Mouse (Mus musculus) CD4-positive, CD25-positive, alpha-beta regulatory T cell, adult 2 months (primary cell): ENCODE data around the gene Tmem270.
A peak's percentile ranks its signal among the peaks of the same experiment; 100 is the strongest.
"Not testable (repeated sequence)": the region's sequence is repeated elsewhere in the genome, so short reads cannot be mapped to it uniquely, and the experiment has no call there.

Experiments
- DNase-seq: peaks from one replicate; pipeline ENCODE4 v3.0.0-alpha.2; 2012; ENCODE audit warnings: low read depth, low spot score

Gene Tmem270

DNA sequence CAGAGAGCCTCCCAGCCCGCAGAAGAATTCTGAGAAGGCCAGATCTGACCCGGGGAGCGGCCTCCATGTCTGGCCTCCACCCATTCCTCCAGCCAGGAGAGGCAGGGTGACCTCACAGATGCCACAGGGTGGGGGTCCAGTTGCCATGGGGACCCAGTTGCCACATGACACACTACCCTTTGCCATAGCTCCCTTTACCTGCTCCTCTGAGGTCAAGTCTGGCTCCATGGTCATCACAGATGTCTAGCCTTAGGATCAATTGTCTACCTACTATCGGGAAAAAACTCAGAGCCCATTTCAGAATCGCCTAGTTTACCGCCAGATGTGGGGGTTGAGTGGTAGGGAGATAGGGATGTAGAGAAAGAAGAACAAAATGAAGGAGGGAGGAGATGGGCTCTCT lies at the start of gene Tmem270:
Tmem270 (minus strand) TSS at position 101 of the 400 bp plus-strand sequence.
- DNase-seq = no peak

DNA sequence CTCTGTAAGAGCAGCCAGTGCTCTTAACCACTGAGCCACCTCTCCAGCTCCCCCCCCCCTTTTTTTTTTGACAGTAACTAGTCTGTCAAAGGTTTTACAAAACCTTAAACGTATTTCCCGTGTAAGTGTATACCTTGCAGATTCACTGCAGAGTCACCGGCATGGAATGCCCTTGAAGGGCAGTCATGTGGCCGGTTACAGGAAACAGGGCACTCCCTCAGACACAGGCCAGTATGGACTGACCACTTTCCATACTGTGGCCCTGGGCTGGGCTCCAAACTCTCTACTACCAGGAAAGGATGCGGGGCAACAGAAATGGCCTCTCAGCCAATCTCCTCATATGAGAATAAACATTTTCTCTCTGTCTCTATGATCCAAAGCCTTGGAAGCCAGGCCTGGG lies 49.0 kb upstream of the Tmem270 start:
- no peak for DNase-seq

DNA sequence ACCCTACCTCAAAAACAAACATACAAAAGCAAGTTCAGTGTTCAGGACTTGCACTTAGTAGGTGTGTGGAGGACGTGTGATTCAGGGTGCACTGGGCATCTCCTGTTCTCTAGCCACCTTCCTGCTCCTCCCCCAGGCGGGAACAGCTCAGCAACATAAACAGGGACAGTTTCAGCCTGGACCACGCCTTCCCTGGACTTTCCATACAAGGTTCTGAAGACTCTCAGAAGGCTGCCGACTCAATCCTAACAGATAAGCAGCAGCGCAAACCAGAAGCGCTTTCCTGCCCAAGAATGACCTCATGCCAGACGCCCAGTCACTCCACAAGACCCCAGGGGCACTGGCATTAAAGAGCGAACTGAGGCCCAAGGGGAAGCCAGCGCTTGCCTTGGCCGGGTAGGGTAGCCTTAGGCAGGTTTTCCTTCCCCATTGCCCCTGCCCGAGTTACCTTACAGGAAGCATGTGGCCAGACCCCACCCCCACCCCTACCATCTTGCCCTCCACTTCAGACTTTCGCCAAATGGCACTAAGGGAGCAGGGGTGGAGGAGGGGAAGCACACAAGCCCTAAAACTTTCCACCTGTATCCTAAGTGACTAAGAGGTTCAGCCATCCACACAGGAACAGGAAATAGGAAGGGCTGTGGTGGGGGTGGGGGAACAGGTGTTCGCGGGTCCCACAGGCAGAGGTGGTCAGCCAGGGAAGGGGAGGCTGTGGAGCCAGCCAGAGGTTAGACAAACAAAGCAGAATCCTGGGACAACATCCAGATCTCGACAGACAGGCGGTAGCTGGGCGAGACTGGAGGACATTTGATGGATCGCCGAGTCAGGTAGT lies 44.7 kb upstream of the Tmem270 start:
- no peak for DNase-seq

DNA sequence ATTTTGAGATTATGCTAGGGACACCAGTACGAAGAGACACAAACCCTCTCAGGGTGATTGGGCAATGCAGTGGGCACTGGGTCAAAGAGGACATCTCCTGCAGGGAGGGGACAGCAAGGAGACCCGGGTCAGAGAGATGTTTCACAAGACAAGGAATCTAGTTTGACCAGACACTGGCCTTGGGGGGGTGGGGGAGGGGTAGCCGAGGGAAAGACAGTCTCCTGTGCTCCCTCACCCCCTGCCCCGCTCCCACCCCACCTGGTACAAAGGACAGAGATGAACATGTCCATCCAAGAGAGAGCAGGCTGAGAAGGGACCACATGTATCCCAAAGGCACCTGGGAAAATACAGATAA lies 41.5 kb upstream of the Tmem270 start:
- no peak for DNase-seq

DNA sequence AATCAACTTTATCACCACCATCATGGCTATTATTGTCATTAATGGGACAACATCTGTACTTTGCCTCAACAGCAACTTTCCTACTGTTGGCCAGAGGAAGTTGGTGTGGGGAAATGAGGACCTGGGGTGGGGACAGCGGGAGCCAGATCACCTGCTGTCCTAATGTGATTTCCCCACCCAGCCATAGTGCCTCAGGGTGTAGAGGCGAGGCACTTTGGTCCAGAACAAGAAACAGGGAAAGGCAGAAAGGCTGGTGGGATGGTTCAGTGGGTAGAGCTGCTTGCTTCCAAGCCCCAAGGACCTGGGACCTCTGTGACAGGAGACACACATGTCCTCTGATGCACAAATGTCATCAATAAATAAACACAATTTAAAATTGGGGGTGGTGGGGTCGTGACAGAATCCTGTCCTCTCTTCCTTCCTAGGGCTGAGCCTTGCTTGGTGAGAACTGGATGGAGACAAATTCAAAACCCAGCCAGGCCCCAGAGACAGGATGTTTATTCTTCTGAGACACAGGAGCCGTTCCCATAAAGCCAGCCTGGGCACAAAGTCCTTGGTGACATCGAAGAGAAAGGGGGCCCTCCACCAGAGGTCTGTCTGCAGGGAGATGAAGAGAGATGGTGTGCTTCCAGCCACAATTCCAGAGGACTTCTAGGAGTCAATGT lies 41.0 kb upstream of the Tmem270 start:
- DNase-seq = no peak

DNA sequence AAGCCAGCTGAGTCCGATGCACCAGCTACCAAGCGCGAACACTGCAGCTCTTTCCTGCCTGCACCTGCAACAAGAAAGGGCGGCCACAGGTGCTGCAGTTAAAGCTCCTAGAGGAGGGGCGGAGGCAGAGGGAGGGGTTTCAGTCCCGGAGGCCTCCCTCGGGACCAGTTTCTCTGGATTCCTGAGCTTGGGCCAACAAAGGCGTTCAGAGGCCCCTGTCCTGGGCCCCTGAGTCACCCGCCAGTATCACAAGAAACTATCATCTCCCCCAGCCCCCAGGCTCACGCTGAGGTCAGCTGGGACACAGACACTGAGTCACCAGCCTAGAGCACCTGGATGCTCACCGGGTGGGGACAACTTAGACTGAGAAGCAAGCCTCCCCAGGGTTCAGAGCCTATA lies 40.3 kb upstream of the Tmem270 start, which contains the start of gene Cldn4:
Cldn4 (minus strand) TSS at position 78 of the 399 bp plus-strand sequence.
- no peak for DNase-seq

DNA sequence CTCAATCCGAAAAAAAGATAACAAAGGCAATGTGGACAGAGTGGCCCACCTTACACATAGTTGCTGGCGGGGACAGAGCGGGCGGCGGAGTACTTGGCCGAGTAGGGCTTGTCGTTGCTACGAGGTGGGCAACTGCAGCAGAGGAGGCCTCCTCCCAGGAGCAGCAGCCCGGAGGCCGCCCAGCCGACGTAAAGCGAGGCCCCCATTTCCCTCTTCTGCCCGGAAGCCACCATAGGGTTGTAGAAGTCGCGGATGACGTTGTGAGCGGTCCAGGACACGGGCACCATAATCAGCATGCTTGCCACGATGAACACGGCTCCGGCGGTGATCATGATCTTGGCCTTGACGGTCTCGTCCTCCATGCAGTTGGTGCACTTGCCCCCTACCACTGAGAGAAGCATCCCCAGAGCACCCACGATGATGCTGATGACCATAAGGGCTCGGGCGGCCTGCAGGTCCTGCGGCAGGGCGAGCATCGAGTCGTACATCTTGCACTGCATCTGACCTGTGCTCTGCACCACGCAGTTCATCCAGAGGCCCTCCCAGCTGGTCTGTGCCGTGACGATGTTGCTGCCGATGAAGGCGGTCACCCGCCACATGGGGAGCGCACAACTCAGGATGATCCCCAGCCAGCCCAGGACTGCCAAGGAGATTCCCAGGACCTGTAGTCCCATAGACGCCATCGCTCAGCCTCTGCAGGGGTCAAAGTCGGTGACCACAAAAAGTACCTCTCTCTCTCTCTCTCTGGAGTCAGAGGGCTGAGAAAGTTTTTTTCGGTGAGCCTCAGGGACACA lies 39.7 kb upstream of the Tmem270 start:
- DNase-seq = no peak

DNA sequence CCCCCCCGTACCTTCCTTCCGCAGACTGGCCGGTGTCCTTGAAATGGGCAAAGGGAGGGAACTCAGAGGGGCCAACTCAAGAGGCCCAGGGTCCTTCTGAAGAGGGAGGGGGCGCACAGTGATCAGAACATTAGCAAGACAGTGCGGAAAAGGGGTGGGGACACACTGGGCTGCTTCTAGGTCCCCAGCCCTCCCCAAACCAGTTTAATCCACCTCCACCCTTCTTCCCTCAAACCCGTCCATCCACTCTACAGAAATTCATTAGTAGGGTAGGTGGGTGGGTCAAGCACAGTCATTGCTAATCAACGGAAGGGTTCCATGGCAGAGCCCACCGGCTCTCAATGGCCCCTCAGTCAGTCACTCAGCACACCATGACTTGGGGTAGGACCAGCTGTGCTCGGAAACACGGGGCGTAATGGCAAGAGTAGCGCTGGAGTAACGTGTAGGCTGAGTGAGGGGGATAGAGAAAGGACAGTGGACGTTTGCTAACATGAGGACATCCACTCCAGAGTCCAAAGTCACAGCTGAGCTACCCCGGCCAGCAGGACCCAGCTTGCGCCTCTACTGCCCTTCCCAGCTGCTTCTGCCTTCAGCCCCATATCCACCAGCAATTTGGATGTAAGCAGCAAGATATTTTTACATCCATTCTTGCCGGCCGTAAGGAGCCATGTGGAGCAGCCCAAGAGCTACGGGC lies 38.9 kb upstream of the Tmem270 start:
- DNase-seq = no peak

DNA sequence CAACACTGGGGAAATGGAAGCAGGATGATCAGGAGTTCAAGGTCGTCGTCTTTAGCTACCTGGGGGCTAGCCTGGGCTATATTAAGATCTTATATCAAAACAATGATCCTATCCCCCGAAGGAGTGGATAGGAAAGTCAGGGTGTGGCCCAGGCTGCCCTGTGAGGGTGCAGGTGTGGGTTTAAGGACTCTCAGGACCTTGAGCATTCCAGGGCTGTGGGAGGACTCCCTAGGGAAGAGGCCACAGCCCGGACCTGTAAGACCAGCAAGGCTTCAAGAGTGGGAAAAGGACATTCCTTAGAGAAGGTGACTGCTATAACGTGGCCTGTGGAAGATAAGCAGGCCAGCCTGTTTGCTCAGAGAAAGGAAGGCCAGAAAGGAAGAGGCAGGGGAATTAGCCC lies 37.6 kb upstream of the Tmem270 start:
- DNase-seq = no peak

DNA sequence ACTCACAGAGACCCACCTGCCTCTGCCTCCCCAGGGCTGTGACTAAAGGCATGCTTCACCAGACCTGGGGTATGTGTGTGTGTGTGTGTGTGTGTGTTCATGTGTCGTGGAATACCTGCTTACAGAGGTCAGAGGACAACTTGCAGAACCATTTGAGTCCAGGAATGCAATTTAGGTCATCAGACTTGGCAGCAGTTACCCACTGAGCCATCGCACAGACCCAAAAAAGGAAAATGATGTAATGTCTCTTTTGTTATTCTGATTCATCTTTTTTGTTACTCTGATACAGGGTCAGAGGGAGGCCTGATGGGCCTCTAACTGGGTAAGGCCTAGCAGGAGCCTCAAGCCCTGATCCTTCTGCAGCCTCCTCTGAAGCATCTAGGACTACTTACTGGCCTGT lies 36.2 kb upstream of the Tmem270 start:
- no peak for DNase-seq

DNA sequence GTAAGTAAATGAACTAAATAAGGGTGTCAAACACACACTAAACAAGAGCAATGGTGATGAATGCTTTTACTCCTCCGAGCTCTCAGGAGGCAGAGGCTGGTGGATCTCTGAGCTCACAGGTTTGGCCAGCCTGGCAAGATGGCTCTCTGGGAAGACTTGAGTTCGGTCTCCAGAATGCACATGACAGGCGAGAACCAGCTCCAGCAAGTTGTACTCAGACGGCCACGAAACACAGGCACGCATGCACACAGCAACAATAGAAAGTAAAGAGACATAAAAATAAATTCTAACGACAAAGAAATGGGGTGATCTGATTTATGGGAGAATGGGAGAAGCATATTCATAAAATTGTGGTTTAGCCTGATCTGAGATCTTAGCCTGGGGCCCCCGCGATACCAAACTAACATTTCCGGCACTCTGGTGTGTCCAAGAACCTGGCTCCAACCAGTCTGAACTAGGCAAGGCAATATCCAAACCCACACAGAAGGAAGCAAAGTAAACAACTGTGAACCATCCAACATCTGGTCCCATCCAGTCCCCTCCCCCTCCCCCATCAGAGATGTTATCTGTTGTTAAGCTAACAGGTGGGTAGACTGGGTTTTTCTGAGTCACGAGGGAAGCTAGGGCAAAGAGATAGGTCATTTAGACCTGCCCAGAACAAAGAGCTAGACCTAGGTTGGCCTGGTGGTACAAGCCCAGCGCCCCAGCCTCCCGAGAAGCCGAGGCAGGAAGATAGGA lies 35.1 kb upstream of the Tmem270 start:
- peak; percentile 61 for DNase-seq

DNA sequence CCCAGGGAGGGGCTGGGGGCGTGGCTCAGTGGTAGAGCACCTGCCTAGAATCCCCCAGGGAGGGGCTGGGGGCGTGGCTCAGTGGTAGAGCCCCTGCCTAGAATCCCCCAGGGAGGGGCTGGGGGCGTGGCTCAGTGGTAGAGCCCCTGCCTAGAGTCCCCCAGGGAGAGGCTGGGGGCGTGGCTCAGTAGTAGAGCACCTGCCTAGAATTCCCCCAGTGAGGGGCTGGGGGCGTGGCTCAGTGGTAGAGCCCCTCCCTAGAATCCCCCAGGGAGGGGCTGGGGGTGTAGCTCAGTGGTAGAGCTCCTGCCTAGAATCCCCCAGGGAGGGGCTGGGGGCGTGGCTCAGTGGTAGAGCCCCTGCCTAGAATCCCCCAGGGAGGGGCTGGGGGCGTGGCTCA lies 33.0 kb upstream of the Tmem270 start:
- not testable (repeated sequence) for DNase-seq

DNA sequence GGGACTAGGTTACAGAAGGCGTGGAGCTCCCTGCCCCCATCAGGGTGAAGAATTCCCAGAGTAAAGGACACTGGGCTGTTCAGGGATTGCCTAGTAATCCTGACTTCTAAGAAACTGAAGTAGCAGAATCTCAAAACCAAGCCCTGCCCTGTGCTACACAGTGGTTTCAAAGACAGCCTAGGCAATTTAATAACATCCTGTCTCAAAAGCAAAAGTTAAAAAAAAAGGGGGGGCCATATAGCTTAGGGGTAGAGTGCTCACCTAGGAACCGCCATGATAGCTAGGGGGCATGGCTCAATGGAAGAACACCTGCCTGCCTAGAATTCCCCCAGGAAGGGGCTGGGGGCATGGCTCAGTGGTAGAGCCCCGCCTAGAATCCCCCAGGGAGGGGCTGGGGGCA lies 32.5 kb upstream of the Tmem270 start:
- peak; percentile 61 for DNase-seq

DNA sequence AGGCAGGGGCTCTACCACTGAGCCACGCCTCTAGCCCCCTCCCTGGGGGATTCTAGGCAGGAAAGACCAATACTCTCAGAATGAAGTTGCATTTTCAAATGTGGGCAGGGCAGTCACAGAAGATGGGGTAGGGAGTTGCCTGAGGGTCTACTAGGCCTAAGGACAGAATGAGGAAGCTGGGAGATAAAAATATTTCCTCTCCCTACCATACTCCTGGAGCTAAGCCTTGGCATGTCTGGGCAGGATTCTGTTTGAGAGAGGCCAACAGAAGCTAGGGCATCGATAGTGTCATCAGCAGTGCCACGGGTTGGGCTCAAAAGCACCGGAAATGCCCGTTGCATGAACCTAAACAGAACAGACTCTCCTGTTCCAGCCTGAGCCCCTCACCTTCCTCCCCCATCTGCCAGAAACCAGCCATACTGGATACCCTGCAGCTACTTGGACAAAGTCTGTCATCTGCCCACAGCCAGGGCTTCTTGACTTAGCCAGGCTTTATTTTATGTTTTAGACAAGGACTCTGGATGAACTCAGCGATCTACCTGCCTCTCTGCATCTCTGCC lies 30.2 kb upstream of the Tmem270 start:
- DNase-seq = no peak

DNA sequence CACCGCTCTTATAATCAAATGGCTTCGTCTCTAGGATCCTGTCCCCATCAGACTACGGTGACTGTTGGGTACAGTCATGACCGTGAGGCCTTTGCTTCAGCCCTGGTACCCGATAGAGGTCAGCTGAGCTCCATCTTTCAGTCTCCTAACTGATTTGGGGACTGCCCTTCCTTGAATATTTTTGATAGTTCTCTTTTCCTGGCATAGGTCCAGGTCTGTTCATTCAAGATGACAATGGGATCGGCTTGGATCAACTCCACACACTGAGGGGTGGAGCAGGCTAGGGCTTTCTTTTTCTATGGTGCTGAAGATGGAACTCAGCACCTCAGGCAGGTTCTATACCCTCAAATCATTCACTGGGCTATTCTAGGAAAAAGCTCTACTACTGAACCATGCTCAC lies 29.5 kb upstream of the Tmem270 start:
- DNase-seq = no peak

DNA sequence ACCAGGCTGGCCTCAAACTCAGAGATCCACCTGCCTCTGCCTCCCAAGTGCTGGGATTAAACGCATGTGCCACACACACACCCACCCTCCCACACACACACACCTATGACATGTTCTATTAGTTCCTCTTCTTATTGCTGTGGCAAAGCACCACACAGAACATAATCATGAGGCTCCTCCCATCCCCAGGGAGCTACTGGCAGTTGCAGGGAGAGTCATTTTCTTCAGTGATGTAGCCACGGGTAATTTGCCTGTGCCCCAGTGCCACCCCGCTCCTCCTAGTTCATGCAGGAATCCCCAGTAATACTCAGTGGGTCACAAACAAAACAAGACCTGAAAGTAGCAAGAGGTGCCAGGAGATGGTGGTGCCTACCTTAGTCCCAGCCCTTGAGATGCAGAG lies 28.1 kb upstream of the Tmem270 start:
- no peak for DNase-seq

DNA sequence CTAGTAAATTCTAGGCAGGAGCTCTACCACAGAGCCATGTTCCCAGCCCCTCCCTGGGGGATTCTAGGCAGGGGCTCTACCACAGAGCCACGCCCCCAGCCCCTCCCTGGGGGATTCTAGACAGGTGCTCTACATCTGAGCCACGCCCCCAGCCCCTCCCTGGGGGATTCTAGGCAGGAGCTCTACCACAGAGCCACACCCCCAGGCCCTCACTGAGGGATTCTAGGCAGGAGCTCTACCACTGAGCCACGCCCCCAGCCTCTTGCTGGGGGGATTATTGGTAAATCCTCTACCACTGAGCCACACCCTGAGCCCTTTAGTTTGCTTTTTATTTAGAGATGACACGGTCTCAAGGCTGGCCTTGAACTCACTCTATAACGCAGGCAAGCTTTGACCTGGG lies 27.2 kb upstream of the Tmem270 start:
- peak; percentile 17 for DNase-seq

DNA sequence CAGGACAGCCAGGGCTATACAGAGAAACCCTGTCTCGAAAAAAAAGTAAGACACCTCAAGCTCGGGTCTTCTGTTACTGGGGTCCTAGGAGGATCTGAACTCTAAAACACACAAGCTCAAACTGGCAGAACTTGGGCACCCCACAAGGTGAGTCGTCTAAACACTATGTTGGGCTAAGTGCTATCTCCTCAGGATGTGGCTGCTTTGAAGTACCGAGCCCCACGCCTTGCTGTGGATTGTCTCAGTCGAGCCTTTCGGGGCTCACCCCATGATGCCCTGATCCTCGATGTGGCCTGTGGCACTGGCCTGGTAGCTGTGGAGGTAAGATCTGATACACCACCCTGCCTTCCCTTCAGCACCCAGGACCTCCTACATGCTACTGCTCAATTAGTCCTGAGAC lies 26.7 kb upstream of the Tmem270 start:
- DNase-seq = peak; percentile 71

DNA sequence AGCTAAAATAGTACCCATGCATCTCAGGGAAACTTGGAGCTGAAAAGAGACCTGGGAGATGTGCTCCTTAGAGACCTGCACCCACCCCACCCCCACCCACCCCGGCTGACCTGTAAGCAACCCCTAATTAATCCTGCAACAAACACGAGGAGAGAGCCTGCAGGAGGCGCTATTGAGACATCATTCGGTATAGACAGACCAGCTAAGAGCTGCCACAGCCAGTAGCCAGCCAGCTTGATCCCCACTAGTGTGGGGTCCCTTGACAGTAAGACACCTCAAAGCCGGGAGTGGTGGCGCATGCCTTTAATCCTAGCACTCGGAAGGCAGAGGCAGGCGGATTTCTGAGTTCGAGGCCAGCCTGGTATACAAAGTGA lies 26.4 kb upstream of the Tmem270 start:
- DNase-seq = peak; percentile 91

DNA sequence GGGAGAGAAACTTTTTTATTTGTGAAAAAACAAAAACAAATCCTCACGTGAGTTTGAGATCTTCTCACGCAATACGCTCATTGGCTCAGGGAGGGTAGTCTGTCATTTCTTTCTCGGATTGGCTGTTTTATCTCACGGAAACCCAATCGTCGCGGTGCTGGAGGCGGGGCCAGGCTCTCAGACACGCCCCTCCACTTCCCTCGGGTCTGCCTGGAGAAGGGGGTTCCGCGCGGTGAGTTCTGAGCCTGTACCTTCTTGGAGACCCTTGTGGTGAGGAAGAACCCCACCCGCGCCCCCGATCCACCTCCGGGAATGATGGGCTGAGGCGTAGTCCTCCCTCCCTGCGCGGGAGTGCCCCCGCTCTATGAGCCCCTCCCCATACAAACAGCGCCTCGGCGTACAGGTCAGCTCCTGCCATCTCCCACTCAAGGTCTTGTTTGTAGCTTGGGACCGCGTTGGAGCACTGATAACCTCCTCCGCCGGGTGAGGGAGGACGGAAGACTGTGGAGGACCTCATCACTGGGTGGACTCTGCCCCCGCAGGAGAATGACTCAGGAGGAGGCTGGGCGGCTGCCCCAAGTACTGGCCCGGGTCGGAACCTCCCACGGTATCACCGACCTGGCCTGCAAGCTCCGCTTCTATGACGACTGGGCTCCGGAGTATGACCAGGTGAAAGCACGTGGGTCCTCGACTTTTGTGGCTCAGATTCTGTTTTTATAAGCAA lies 25.8 kb upstream of the Tmem270 start, which contains the start of gene Mettl27:
Mettl27 (plus strand) TSS at position 190 of the 724 bp plus-strand sequence.
- DNase-seq = peak; percentile 93
